8 mouse cellular contexts compared by ENCODE assay signal in genomic region chr4:34231270-34231669, GRCm38 (mm10).
DNase-seq lines count a peak whose midpoint lies in the region; ATAC-seq lines count a peak whose summit lies in the region.

No protein-coding gene starts in this region.

- no peaks in the 10 kb centered on the region for H3K36me3 ChIP-seq in midbrain, embryonic 11.5 days (ENCODE audit: control insufficient read depth, insufficient read depth, low read length)

- no peaks in the 10 kb centered on the region for H3K9me3 ChIP-seq in midbrain, embryonic 11.5 days (ENCODE audit: control insufficient read depth, low read length)

- H3K27me3 ChIP-seq in midbrain, embryonic 11.5 days (ENCODE audit: control insufficient read depth, insufficient read depth, low read length): no peaks in the 10 kb centered on the region

- no peaks in the 10 kb centered on the region for H3K4me1 ChIP-seq in midbrain, embryonic 11.5 days (ENCODE audit: control insufficient read depth, insufficient read depth, low read length)

- H3K9ac ChIP-seq in midbrain, embryonic 11.5 days (ENCODE audit: low read length): no peak overlapping the region

- ATAC-seq in inflammation-experienced regulatory T-cells, adult 6 months: peak; percentile 81
- peak; percentile 92 for ATAC-seq in midbrain, embryonic 11.5 days (ENCODE audit: low FRiP score)

- WGBS in midbrain, embryonic 11.5 days: 9% methylated on average over 3 of the region's 3 CpGs

- no peak overlapping the region for H3K4me2 ChIP-seq in midbrain, embryonic 11.5 days

- DNase-seq in urinary bladder, adult 18-20 months (ENCODE audit: low spot score in 2 of 2): peak; percentile 5 to 15
- DNase-seq in urinary bladder, adult 2 months (ENCODE audit: low spot score): no peak
- DNase-seq in cerebellum, adult 9-10 months: peak; percentile 86
- DNase-seq in frontal cortex, adult 2 months (ENCODE audit: extremely low spot score in 1 of 2, low spot score in 1 of 2): peak; percentile 33 to 84
- peak; percentile 72 to 76 for DNase-seq in left cerebral cortex, adult 18-20 months (ENCODE audit: low spot score in 2 of 2)
- peak; percentile 94 for DNase-seq in midbrain, embryonic 11.5 days (ENCODE audit: low spot score, missing footprints)
- DNase-seq in right cerebral cortex, postnatal 4 days: peak; percentile 54

- H3K4me3 ChIP-seq in midbrain, embryonic 11.5 days (ENCODE audit: low read depth, low read length): no peak overlapping the region

- H3K27ac ChIP-seq in midbrain, embryonic 11.5 days (ENCODE audit: low read depth, low read length): no peak overlapping the region
